Mouse (Mus musculus) heart, postnatal 0 days (tissue): ENCODE results near the gene Gnl1.

Experiments
- CTCF ChIP-seq: IDR thresholded peaks from 2 replicates; pipeline ENCODE4 v1.5.1; 2016; ENCODE audit warnings: antibody characterized with exemption, control low read depth, low read depth
- EP300 ChIP-seq: IDR thresholded peaks from 2 replicates; pipeline ENCODE4 v1.6.1; 2016; ENCODE audit warnings: antibody characterized with exemption, low read depth

- no peak for TF ChIP-seq CTCF
- peak; percentile 52; the same call in 1 of the 2 replicates for TF ChIP-seq EP300
Observed at GRCm38 (mm10) chr17:36023710-36024654, 44.3 kb downstream of the Gnl1 start.
